Mouse (Mus musculus) heart, embryonic 11.5 days (tissue): ENCODE results near the gene Acot3. TPM values are rescaled to one million over a fixed set of nuclear protein-coding genes. Genes with fewer than 3 reads are reported as not detected.
"Not testable (repeated sequence)": the region's sequence is repeated elsewhere in the genome, so short reads cannot be mapped to it uniquely, and the experiment has no call there.

Experiments used
- ATAC-seq: fragments of 200-750 bp; cut with Nextera tagmentation; replicated peaks from 2 replicates; pipeline ENCODE4 v1.8.0; 2017; ENCODE audit warnings: moderate library complexity; ENCODE audit not compliant: insufficient number of reproducible peaks, low FRiP score, low TSS enrichment
- H3K27ac ChIP-seq: fragments of 300-500 bp; sonication (generic); 2 replicates; pipeline ENCODE4 v1.5.1; 2014; ENCODE audit warnings: mild to moderate bottlenecking, low read depth, low read length
- H3K27me3 ChIP-seq: fragments of 300-500 bp; sonication (generic); 2 replicates; pipeline ENCODE4 v1.6.1; 2014; ENCODE audit warnings: mild to moderate bottlenecking, low read length, mixed read lengths; ENCODE audit not compliant: control insufficient read depth, insufficient read depth
- H3K36me3 ChIP-seq: fragments of 300-500 bp; sonication (generic); 2 replicates; pipeline ENCODE4 v1.6.1; 2014; ENCODE audit warnings: mild to moderate bottlenecking, low read length, moderate library complexity, mixed read lengths; ENCODE audit not compliant: control insufficient read depth, insufficient read depth
- H3K4me1 ChIP-seq: fragments of 300-500 bp; sonication (generic); 2 replicates; pipeline ENCODE4 v1.6.1; 2014; ENCODE audit warnings: low read length; ENCODE audit not compliant: control insufficient read depth, insufficient read depth
- H3K4me2 ChIP-seq: fragments of 300-500 bp; sonication (generic); 2 replicates; pipeline ENCODE4 v1.6.1; 2014; ENCODE audit warnings: mild to moderate bottlenecking, moderate library complexity
- H3K4me3 ChIP-seq: fragments of 300-500 bp; sonication (generic); 2 replicates; pipeline ENCODE4 v1.5.1; 2014; ENCODE audit warnings: low read depth, low read length
- H3K9ac ChIP-seq: fragments of 300-500 bp; sonication (generic); 2 replicates; pipeline ENCODE4 v1.6.1; 2014; ENCODE audit warnings: mild to moderate bottlenecking, low read depth, low read length, moderate library complexity
- H3K9me3 ChIP-seq: fragments of 300-500 bp; sonication (generic); replicated peaks from 2 replicates; pipeline ENCODE4 v1.6.1; 2016; ENCODE audit warnings: low read length; ENCODE audit not compliant: control insufficient read depth
- WGBS: fragments of 180-500 bp; shearing (Covaris S2); extraction: QIAGEN DNeasy Blood & Tissue Kit; methylation state at CpG from one replicate; pipeline ENCODE4 v1.1.7; 2014; ENCODE audit not compliant: insufficient replicate concordance; 5-methylcytosine and 5-hydroxymethylcytosine counted together
- polyA plus RNA-seq: library from polyadenylated mRNA; unstranded; fragments of >200 nt; fragmentation: Nextera tagmentation; extraction: Ambion mirVana; gene quantifications from 2 replicates; pipeline ENCODE4 v1.2.1, GENCODE M21; 2014

Acot3 gene
- polyA plus RNA-seq, 1 experiment from 2014 or later, result 0.67 TPM

DNA sequence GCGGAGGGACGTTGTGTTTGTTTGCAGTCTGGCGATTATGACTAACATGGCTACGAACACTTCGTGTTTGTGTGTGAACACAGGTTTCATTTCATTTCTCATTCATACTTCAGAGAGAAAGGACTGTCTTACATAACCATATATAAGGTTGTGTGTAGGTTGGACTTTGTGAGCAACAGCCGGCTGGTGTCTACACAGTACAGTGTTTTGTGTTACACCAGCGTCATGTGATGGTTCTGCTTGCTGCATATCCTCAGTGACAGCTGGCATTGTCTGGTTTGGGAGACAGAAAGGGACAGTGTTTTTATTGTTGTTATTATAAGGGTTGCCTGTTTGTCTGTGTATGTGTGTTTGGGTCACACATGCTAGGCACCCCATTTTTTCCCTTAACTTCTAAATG is 38.2 kb upstream of the Acot3 start:
- no peak for ATAC-seq
- H3K4me2 ChIP-seq, result no peak overlapping the region

DNA sequence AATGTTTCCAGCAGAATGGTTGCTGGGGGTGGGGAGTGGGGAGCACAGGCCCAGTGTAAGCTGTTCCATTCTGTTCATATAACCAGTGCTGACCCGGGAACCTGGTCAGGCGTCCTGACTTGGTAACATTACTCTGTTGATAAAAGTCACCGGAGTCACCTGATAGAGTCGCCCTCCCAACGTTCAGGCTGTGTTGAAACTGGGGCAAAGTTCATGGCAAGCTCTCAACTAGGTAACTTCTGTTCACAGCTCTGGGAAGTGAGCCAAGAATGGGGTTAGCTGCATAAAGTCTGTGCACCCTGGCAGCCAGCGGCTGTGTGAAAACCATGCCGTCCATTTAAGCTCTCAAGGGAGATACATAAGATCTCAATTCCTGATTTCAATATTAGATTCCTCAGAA is 31.4 kb upstream of the Acot3 start:
- H3K4me3 ChIP-seq, H3K4me1 ChIP-seq, H3K27ac ChIP-seq, H3K9ac ChIP-seq, H3K4me2 ChIP-seq, H3K36me3 ChIP-seq, H3K27me3 ChIP-seq, H3K9me3 ChIP-seq: not testable (repeated sequence)
- WGBS, result 42% methylated on average over 7 of the region's 7 CpGs
- 0 out of 2 replicates have a peak, but pooled peaks have one; percentile 18 for ATAC-seq

More for the DNA sequence above, 38.2 kb upstream of the Acot3 start:
- H3K27ac ChIP-seq, result no peak overlapping the region
- no peak overlapping the region for H3K4me3 ChIP-seq
- H3K27me3 ChIP-seq, result no peaks in the 10 kb centered on the region
- H3K4me1 ChIP-seq, result peaks cover 5% of the 10 kb centered on the region; the same call in 1 of the 2 replicates
- no peaks in the 10 kb centered on the region for H3K36me3 ChIP-seq
- WGBS, result 90% methylated on average over 7 of the region's 7 CpGs
- no peak overlapping the region for H3K9ac ChIP-seq
- no peaks in the 10 kb centered on the region for H3K9me3 ChIP-seq

DNA sequence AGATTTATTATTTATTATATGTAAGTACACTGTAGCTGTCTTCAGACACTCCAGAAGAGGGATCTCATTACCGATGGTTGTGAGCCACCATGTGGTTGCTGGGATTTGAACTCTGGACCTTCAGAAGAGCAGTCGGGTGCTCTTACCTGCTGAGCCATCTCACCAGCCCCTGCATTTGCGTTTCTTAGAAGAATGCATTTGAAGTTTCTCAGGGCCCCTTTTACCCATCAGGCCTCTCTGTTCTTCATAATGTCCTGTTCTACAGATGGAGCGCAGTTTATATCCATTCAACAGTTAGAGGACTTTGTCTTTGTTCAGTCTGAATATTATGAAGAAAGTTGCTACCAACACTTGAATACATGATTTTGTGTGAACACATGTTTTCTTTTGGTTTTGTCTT is 29.7 kb upstream of the Acot3 start:
- H3K27ac ChIP-seq, H3K4me1 ChIP-seq, H3K9me3 ChIP-seq, H3K9ac ChIP-seq, ATAC-seq, H3K4me2 ChIP-seq, H3K36me3 ChIP-seq, H3K27me3 ChIP-seq, H3K4me3 ChIP-seq: not testable (repeated sequence)
- 91% methylated on average over 4 of the region's 4 CpGs for WGBS

DNA sequence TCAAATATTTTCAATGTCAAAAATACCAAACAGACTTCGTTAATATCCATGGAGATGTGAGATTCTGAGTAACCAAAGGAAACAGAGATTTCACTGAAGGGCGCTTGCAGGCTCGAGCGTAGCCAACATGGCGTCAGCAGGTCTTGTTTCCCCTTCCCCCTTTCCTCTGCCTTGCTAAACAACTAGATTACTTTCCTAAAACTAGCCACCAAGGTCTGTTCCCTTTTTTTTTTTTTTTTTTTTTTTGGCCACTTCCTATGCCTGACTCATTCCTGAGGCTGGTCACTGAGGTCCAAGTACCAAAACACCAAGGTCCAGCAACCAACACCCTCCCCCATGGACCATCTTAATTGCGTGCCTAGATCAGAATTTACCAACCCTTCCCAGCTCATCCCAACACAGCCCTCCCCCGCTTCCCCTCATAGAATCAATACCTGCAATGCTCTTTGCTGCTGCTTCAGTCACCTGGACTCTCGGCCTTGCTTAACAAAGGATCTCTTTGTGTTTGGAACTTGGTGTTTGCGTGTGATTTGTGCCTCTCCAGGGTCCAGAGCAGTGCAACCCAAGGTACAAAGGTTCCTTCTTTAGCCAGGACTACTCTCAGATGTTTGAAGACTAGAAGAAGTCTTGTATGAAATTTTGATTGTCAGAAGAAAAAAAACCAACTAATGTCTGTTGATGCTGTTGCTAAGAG is 28.7 kb upstream of the Acot3 start:
- ATAC-seq, result no peak
- H3K4me1 ChIP-seq, result no peaks in the 10 kb centered on the region
- no peaks in the 10 kb centered on the region for H3K36me3 ChIP-seq
- no peaks in the 10 kb centered on the region for H3K9me3 ChIP-seq
- no peak overlapping the region for H3K27ac ChIP-seq
- H3K9ac ChIP-seq, result no peak overlapping the region
- whole genome bisulfite sequencing, result 80% methylated on average over 9 of the region's 9 CpGs
- no peaks in the 10 kb centered on the region for H3K27me3 ChIP-seq
- H3K4me2 ChIP-seq, result no peak overlapping the region
- H3K4me3 ChIP-seq, result no peak overlapping the region

DNA sequence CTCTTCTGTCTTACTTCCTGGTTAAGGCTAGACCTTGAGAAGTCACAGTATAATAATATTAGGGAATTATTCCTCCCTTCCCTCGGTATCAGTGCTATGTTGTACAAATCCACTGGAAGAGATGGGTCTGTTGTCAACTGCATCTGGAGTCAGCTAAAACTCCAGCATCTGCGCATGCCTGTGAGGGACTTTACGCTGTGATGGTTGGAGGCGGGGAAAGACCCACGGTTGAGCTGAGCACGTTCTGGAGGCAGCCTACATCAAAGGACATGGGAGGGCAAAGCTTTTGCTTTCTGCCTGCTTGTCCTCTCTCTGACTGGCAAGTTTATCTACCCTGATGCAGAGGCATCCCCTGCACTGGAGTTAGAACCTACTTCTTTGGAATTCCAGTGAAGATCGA is 26.1 kb upstream of the Acot3 start:
- no peaks in the 10 kb centered on the region for H3K36me3 ChIP-seq
- no peaks in the 10 kb centered on the region for H3K9me3 ChIP-seq
- 83% methylated on average over 7 of the region's 7 CpGs for WGBS
- H3K27me3 ChIP-seq, result no peaks in the 10 kb centered on the region
- H3K4me3 ChIP-seq, result no peak overlapping the region
- no peak overlapping the region for H3K9ac ChIP-seq
- no peak for ATAC-seq
- H3K4me1 ChIP-seq, result no peaks in the 10 kb centered on the region; the same call in 1 of the 2 replicates
- H3K27ac ChIP-seq, result no peak overlapping the region
- H3K4me2 ChIP-seq, result no peak overlapping the region

DNA sequence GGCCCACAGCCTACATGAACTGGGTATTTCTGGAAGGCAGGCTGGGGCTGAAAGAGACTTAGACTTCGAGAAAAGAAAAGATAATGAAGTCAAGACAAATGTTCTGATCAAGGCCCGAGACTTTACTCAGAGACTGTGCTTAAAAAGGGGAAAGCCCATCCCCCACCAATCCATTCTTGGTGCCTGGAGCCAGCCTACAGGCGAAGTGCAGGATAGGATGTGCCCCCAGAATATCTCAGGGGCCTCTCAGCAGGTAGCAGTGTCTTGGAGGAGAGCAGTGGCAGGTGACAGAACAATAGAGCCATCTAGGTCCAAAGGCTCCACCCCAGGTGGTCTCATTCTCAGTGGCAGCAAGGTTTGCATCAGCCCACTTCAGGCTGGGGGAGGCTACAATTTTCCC is 23.6 kb upstream of the Acot3 start:
- not testable (repeated sequence) for H3K4me1 ChIP-seq, H3K4me2 ChIP-seq, H3K9ac ChIP-seq, H3K9me3 ChIP-seq, H3K27me3 ChIP-seq, H3K36me3 ChIP-seq, ATAC-seq, H3K27ac ChIP-seq, H3K4me3 ChIP-seq
- 56% methylated on average over 3 of the region's 3 CpGs for WGBS

DNA sequence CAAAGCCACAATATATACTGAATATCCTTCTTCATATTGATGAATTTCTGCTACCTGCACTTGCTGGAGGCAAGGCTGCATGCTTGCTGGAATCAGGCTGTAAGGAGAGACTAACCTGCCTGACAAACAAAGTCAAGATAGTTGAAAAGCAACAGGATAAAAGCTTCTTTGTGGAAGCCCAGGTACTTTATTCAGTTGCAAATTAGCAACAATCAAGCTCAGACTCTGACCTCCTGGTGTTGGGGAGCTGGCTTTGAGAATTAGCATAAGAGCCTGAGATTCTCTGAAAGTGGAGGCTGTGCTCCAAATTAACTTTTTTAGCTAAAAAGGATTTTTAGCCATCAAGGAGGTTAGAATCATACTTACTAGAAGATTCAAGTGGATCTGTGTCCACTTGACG is 22.9 kb upstream of the Acot3 start:
- H3K4me2 ChIP-seq, H3K4me1 ChIP-seq, ATAC-seq, H3K4me3 ChIP-seq, H3K27ac ChIP-seq, H3K9ac ChIP-seq, H3K27me3 ChIP-seq, H3K36me3 ChIP-seq, H3K9me3 ChIP-seq: not testable (repeated sequence)
- 89% methylated on average over 1 of the region's 1 CpGs for WGBS

DNA sequence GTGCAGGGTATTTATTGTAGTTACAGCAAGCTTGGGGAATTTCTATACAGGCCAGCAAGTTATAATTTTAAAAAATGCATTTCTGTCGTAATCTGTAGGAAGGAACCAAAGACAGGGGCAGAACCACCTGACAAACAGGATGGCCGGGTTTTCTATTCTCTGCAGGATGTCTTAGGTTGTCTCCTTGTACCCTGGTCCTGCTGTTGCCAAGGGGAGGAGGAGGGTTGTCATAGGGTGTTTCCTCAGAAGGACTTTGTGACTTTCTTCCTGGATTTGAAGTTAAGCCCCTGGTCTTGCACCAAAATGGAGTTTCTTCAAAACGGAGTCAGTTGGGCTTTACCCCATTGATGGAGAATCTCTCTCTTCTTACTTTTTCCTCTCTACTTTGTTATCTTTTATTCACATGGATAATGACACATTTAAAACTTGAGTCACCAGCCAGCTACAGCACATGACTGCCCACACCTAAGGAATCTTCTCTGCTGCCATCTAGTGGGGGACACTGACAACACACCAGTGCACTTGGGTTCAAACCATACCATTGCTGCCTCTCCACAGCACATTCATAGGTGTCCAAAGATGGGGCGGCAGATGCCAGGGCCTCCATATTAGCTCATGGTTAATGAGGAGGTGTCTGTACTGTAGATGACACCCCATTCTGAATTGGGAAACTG is 21.1 kb upstream of the Acot3 start:
- H3K4me1 ChIP-seq, result no peaks in the 10 kb centered on the region; the same call in 1 of the 2 replicates
- ATAC-seq, result no peak
- no peaks in the 10 kb centered on the region for H3K36me3 ChIP-seq
- no peak overlapping the region for H3K4me2 ChIP-seq
- no peak overlapping the region for H3K4me3 ChIP-seq
- H3K9me3 ChIP-seq, result no peaks in the 10 kb centered on the region
- H3K9ac ChIP-seq, result no peak overlapping the region
- H3K27me3 ChIP-seq, result no peaks in the 10 kb centered on the region
- H3K27ac ChIP-seq, result no peak overlapping the region
- 71% methylated on average over 4 of the region's 4 CpGs for WGBS

DNA sequence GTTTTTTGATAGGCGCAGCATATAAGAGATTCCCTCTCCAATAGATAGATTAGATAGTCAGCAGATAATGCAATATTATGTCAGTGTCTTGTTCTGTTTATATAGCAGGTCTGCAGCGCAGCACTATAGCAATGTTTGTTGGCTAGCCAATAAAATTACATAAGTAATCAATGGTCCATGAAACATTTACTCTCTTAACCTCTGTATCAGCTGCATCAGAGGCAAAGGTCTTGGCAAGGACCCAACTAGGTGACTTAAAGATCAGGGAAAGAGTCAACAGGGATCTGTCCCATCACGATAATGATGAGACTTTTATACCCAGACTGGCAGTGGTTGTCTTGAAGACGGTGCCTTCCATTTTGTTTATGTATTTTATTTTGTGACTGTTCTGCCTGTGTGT is 19.1 kb upstream of the Acot3 start:
- no peaks in the 10 kb centered on the region for H3K36me3 ChIP-seq
- no peak for ATAC-seq
- no peaks in the 10 kb centered on the region for H3K9me3 ChIP-seq
- WGBS, result 82% methylated on average over 4 of the region's 4 CpGs
- H3K4me1 ChIP-seq, result no peaks in the 10 kb centered on the region; the same call in 1 of the 2 replicates
- H3K27ac ChIP-seq, result no peak overlapping the region
- H3K4me3 ChIP-seq, result no peak overlapping the region
- H3K27me3 ChIP-seq, result no peaks in the 10 kb centered on the region
- H3K9ac ChIP-seq, result no peak overlapping the region
- no peak overlapping the region for H3K4me2 ChIP-seq
